Mouse (Mus musculus): Measurements from ENCODE around the gene Bhlhe41.
A peak's percentile ranks its signal among the peaks of the same experiment; 100 is the strongest.

The Bhlhe41 gene

DNA sequence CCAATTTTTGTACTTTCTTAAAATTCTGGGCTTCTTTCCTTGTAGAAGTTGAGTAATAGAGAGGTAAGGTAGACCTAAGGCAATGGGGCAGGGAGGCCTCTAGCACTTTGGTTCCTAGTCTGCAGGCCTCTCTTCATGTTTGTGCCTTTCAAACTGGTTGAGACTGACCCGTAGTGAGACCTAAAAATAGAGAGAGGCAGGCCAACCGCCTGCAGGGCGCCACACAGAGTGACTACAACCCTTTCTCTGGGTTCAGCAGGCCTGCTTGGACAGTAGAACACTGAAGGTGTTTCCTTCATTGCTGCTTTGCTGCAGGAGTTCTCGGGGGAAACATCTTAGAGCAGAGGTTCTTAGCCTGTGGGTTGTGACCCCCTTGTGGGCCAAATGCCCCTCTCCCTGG, 5.6 kb upstream of the Bhlhe41 start:
- no peak for DNase-seq

DNA sequence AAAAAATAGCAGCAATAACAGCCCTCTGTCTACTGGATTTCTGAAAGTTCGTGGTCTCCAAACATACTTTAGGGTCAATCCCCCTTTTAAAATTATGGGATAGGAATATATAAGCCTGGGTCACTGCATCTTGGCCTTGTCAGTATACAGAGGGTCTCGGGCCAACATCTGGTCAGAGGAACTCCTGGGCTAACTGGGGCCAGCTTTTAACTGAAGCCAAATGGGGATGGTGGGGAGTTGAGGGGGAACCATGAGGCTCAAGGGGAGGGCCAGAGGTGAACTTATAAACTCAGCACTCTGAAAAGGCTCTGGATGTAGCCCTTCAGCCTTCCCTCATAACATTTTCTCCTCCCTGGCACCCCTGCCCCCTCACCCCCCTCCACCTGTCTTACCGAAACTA, 1.8 kb upstream of the Bhlhe41 start:
- no peak for DNase-seq

DNA sequence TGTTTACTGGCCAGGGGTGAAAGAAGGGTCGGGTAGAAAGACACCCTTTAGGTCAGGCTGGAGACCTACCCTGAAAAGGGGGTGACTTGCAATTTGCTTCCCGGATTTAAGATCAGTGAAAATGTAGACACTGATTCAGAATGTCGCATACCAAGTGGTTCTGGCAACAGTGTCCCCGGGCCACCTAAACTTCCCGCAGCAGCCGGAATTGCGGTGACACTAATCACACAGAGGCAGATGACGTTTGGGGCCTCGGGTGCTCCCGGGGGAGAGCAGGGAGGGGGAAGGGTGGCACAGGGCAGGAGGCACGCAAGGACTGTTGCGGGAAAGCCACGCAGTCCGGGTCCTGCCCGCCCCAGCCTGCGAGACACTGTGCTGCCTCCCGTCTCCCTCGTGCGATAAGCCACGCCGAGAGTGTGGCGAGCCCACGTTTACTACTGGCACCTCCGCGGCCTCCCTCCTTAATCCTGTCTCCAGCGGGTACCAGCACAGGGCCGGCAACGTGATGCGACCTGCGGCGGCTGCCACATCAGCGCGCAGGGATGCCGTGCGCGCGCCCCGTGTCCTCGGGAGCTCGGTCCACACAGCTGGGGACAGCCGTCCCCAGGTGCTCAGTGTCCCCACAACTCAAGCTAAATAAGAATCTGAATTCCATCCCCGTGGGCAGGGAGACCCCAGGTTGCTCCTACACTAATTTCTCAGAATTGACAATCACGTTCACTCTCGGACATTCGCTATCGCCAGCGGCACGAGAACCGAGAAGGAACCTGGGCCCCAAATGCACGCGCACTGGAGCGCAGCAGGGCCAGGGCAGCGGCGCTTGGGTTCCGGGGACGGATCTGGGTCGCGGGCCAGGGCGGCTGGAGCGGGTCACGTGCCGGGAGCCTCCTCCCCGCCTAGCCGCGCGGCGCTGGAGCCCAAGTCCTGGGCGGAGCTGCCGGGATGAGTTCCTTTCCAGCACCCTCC, 811 bp upstream of the Bhlhe41 start:
- peak; percentile 91 for DNase-seq

DNA sequence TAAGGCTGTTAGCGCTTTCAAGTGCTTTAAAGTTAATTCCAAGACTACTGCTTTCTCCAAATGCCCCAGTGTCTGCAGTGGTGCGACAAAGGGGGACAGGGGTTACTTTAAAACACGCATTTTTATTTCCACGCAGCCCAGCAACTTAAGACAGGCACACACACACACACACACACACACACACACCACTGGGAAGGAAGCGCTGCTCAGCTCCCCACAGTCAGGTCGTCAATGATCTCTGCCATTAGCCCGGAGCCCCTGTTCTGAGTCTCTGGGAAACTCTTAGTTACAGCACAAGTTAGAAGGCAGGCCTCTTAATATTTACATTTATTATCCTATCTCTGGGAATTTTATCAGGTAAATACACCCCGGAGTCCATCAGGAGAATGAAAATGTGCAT, 1.2 kb downstream of the Bhlhe41 start:
- DNase-seq: no peak

DNA sequence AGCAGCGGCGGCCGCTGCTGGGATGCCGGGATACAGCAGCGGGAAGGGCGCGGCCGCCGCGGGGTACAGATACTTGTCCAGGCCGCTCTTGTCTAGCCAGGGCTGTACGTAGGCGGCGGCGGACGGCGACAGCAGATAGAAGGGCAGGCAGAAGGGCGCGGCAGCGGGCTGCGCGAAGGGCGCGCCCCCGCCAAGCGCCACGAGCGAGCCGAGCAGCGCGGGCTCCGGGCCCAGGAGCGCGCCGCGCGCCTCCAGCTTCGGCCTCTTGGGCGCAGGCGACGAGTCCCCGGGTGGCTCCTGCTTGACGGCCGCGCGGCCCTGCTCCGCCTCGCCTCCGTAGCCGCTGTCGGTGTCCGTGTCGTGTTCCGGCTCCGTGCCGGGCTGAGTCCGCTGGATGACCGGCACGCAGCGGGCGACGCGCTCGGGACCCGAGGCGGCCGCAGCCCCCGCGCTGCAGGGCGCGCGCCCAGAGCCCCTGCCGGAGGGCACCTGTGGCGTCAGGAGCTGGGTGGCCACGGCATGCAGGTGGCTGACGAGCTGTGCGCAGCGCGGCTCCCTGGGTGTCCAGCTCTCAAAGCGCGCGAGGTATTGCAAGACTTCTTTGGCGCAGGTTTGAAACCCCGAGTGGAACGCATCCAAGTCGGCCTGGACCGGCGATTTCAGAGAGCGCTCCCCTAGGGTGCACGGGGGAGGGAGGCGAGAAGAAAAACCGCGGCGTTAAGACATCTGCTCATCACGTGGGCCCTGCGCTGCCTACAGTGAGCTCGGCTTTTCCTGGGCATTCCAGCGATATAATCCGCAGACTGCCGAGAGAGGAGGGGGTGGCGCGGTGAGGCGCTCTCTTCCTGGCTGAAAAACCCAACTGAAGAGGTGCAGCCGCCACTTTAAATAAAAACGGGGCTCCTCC, 2.0 kb downstream of the Bhlhe41 start:
- peak; percentile 87 for DNase-seq

DNA sequence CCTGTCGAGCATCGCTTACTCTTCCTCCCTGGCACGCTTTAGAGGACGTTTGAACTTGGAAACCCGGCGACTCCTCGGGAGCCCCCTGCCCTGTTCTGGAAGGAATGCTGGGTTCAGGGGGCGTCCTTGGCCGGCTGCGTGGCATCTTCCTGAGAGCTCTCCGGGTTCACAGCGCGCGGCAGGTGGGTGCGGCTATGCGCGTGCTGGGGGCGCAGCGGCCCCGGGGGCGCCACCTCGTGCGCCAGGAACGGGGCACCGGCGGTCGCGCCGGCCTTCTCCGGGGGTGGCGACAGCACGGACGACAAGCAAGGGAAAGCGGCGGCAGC, 2.7 kb downstream of the Bhlhe41 start:
- no peak for DNase-seq

DNA sequence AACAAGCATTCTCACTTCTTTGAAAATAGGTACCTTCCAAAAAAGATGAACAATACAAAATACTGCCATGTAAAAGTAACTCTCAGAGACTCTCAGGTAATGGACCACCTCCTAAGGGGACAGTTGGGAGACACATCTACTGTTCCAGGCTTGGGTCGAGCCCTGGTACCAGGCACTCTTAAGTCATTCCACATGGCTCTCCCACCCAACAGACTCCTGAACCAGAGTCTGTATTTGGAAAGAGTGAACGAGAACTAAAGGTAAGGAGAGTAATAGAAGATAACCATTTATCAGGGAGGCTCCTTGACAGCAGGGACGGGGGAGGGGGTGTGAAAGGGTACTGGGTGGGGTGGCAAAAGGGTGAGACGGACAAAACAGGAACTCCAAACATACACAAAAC, 3.0 kb downstream of the Bhlhe41 start:
- DNase-seq: no peak

DNA sequence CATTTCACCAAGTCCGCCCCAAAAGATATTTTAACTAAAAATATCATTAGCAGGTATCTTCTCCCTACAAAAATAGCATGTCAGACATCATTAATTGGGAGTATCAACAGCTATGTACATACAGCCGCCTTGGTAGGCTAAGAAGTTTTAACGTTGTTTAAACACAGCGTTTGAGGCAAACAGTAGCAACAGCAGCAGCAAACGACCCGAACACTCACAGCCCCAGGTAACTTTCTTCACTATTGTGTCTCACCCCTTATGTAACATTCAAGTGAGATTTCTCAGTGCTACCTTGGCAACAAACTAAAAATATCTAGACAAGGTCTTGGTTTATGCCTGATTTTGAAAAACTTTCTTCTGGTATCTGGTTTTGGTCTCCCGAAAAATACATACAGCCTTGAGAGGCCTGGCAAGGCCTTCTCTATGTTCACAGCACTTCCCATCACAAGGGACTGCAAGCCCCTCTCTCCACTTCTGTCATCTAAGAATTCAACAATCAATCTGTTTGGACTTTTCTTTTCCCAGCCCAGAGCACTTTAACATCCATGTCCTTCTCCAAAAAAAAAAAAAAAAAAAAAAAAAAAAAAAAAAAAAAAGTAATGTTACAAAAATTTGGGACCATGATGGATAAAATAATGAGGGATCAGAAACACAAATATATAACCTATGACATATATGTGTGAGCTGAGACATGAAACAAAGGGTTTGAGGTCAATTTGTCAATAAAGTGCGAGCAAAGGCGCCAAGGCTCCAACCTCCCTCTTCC, 3.7 kb downstream of the Bhlhe41 start:
- DNase-seq: no peak

DNA sequence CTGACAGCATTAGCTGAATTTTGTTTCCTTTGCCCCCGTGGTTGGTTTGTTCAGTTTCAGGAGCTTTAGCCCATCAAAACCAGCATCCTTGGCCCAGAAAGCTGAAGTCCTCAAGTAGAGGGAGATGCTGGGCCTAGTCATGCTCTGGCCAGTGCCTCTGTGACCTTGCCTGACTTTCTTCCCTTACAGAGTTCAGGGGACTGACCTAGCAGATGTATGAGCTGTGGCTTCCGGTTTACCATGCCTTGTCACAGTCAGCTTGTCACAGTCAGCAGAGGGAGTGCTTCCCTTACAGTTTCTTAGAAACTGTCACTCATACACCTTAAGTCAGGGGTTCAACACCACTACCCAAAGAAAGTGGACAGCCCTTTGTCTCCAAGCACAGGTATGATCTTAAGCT, 5.0 kb downstream of the Bhlhe41 start:
- no peak for DNase-seq

DNA sequence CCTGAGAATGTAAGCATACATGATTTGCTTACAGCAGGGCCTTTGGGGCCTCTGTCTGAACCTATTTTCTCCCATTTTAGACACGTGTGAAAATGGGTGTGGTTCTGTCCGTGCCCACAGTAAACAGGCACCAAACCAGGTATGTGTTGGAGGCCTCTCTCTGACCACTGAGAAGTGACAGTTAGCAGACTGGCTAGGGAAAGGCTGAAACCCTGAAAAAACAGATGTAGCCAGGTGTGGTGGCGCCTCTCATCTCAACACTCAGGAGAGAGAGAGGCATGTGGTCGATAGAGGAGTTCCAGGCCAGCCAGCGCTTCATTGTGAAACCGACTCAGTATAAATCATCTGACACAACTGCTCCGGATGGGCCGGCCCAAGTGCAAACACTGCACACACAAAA, 6.9 kb downstream of the Bhlhe41 start:
- DNase-seq: no peak

DNA sequence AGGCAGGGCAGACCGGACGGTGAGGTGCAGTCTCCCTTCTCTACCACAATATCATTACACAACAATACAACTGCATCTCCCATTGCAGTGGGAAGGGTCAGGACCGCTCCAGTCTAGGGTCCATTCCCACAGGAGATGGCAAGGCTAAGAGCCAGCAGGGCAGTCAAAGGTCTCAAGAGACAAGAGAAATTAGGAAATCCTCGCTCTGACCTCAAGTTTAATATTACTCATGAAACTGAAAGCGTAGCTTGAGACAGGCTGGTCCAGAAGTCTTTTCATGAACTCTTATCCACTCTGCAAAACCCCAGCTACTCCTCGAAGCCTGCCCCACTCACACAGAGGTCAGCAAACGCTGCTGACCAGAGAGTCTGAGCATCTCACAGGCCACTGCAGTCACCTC, 7.9 kb downstream of the Bhlhe41 start:
- no peak for DNase-seq

DNA sequence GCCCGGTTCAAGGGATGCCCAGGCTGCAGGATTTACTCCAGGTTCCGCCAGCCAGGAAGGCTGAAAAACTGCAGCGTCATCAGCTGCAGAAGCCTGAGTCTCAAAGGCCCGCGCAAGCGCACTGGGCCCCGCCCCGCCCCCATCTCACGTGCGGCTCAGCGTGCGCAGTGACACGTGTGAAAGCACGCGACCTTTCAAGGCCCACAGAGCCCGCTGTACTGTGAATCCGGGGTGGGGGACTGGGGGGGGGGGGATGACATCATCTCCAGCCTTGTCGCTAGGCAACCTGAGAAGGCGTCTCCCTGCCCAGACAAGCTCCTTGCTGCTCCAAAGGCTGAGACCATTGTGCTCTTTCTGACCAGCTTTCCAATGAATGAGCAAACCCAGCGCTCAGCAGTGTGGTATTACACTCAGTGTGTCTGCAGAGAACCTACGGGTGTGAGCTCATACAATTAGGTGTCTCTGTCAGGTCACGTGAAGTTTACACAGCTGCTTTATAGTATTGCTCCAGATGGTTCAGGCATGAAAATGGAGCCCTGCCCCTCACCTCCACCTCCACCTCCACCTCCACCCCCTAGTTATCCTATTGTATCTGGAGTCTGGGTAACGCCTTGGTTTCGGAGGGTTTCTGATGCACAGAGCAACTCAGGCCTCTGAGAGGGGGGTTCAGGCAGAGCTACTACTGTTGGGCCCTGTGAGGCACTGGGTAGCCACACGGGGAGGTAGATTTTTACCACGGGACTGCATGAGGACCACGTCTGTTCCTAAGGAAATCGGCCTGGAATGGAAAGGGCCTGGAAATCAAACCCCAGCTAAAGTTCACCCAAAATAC, 9.4 kb downstream of the Bhlhe41 start:
- peak; percentile 98 for DNase-seq

DNA sequence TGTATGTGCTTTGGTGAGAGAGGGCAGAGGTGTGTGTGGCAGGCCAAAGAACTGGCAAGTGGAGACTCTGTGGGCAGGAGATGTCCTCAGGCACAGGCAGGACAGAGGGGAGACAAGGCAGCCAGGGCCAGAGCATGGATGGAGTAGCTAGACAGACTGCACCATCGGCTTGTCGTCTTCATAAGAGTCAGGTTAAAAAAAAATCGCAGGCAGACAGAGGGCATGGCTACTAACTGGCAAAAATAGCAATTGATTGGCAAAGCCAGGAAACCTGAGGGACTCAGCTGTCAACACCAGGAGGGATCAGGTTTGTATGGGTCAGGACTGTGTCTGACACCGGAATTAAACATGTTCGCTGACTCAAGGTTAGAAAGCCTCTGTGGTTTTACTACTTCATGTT, 10.6 kb downstream of the Bhlhe41 start:
- no peak for DNase-seq

DNA sequence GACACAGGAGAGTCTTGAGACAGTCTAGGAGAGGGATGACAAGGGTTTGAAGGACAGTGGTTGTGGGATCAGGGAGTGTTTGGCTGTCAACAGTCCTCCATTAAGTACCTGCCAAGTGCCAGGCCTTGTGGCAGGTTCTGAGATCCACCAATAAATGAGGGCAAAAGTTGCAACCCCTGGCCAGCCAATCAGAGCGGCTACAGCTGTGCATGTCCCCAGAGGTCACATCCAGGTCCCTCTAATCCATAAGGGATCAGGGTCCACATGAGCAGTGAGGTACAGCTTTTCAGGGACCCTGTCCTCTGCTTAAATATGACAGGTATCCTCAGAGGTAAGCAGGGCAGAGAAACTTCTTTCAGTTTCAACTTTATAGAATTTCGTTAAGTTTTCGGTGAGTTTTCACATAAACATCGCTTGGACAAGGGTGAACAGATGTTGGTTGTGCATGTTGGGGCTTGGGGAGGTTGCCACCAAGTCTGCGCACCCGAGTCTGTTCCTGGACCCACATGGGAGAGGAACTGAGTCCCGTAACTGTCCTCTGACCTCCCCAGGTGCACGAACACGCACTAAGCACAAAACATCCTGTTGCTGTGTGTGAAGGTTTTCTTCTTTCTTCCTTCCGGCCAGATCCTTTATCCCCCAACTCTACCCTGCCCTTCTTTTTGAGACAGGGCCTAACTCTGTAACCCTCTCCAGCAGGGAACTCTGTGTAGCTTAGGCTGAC, 11.8 kb downstream of the Bhlhe41 start:
- no peak for DNase-seq

DNA sequence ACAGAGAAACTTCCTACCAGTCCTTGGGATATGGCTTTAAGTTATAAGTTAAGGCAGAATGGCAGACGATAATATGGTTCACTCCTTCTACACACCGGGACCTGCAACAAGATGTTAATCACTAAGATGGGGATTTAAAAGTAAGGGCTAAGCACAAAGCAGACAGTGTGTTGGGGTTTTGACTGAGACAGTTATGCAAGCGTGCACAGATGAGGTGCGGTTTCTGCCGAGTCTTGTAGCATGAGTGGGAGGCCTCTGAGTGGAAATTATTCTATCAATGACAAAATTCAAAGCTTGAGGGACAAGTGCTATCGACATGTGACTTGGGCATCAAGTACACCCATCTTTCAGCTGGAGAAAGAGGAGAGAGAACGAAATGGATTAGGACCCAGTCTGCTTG, 12.7 kb downstream of the Bhlhe41 start:
- DNase-seq: no peak

DNA sequence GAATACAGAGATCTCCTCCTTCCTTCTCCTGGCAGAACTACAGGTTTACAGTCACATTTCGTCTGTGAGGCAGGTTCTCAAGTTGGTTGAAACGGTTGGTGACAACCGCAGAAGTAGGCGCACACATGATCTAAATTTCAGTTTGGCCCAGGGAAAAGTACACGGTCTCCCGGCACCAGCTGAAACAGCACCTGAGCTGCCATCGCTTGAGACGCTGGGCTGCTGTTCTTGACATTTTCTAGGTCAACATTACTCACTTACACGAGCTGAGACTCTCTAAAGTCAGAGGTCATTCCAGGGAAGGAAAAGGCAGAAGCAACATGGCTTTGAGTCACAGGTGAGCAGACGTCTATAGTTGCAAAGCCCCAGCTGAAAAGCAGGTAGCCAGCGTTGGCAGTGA, 13.4 kb downstream of the Bhlhe41 start:
- DNase-seq: no peak

DNA sequence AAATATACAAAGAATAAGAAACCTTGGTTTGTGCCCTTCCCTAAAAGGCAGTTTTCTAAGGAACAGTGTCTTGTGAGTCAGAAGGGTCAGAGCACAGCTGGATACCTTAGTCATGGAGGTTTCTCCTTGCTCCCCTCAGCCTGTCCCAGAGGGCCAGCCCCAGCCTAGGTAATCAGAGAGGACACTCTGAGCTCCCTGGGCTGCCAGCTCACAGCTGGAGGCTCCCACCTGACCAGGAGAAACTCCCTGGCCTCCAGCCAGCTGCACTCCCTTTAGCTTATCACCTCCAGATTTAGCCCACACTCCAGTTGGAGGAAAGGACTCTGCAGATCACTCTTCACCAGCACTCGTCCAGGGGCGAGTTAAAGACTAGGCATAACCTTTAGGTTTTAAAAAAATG, 14.6 kb downstream of the Bhlhe41 start:
- DNase-seq: no peak

DNA sequence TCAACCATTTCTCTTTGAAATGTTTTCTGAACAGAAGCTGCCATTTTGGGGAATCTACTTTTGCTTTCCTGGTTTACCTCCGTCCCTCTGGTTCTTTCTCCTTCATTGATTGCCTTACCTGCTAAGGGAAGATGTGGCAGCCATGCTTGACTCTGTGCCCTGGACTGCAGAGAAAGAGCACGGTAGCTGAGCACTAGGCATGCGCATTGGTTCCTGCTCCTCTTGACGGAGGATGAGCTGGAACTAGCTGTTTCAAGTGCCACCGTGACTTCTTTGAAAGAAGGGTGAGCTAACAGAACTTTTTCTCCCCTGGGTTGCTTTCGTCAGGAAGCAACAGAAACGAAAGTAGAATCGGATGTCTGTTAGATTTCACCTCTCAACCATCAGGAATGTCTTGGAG, 17.7 kb downstream of the Bhlhe41 start:
- no peak for DNase-seq

DNA sequence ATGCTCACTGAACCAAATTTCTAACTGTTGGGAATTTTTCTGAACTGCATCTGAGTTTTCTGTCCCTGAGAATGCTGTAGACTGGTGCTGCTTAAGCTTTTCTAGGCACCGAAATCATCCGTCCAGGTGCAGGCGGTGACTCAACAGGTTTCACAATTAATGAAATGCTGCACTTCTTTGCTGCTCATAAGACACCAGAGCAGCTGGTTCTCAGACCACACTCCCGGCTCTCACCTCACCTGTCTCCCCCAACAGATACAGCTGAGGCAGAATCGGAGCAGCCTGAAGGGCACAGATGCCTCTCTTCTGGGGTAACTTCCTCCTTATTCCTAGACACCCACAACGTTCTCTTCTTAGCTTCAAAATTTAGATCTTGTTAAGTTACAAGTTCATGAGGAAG, 18.4 kb downstream of the Bhlhe41 start:
- no peak for DNase-seq

DNA sequence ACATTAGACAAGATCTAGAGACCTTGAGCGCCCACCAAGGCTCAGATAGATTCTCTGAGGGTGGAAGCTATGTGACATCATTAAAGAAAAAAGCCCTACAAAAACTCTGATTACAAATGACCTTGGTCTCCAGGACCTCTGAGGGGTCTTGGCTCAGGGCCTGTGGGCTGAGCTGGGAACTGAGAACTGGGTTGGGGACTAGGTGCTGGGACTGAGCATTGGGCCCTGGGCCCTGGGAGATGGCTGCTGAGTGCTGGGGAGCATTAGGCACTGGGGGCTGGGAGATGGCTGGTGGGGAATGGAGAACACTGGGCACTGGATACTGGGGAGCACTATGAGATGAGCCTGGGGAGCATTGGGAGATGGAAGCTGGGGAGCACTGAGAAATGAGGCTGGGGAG, 19.3 kb downstream of the Bhlhe41 start:
- no peak for DNase-seq

DNA sequence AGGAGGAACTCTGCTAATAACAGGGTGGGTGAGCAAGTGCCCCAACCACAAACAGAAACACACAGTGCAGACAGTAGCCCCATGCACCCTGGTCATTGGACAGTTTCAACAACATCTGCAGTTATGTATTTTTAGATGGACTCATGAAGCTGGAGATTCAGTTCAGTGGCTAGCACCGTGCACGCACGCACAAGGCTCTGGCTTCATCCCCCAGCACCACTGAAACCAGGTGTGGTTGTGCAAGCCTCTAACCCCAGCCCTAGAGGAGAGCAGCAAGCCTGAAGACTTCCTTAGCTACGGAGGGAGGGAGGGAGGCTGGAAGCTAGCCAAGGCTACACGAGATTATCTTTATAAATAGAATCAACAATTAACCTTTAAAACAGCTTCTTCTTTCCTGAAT, 19.7 kb downstream of the Bhlhe41 start:
- no peak for DNase-seq

DNA sequence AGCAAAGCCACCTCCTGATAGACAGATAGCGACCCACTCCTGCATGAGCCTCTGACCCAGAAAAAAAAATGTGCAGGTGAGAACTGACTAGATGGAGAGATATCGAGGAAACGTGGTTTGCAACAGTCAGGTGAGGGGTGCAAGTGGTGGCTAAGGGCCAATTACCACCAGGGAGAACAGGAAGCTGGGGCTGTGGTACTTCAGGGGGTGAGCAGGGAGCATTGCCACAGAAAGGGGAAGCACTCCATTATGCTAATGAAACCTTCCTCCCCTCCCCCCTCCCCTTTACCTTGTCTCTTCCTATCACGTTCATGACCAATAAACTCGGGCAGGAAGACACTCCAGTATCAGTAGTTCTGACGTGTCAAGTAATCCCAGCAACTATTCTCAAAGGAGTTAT, 30.0 kb downstream of the Bhlhe41 start:
- DNase-seq: no peak
